Mouse (Mus musculus): Measurements from ENCODE around the gene B230118H07Rik. TPM values are rescaled to one million over a fixed set of nuclear protein-coding genes. Genes with fewer than 3 reads are reported as not detected.

Gene B230118H07Rik
- total RNA-seq (2021) = 10 to 100 TPM; 30.7 to 33.0 TPM

- no peak for DNase-seq (ENCODE audit: extremely low spot score in 1 of 2, low spot score in 1 of 2)
Observed at GRCm38 (mm10) chr2:101649114-101649671, at the start of gene B230118H07Rik, which contains the start of gene Rag1. TSS of gene B230118H07Rik (minus strand) at chr2:101649532. TSS of gene Rag1 (minus strand) at chr2:101649501.

GRCm38 (mm10) chr2:101695584-101695983 is 46.3 kb upstream of the B230118H07Rik start:
- no peak for DNase-seq (ENCODE audit: extremely low spot score in 1 of 2, low spot score in 1 of 2)

- DNase-seq (ENCODE audit: extremely low spot score in 1 of 2, low spot score in 1 of 2) = no peak
Observed at GRCm38 (mm10) chr2:101693577-101694215, 44.4 kb upstream of the B230118H07Rik start.

GRCm38 (mm10) chr2:101693043-101693442 is 43.7 kb upstream of the B230118H07Rik start:
- DNase-seq (ENCODE audit: extremely low spot score in 1 of 2, low spot score in 1 of 2) = no peak

- DNase-seq (ENCODE audit: extremely low spot score in 1 of 2, low spot score in 1 of 2) = no peak
Observed at GRCm38 (mm10) chr2:101690252-101690827, 41.0 kb upstream of the B230118H07Rik start.

GRCm38 (mm10) chr2:101688011-101688410 is 38.7 kb upstream of the B230118H07Rik start:
- DNase-seq (ENCODE audit: extremely low spot score in 1 of 2, low spot score in 1 of 2) = no peak

GRCm38 (mm10) chr2:101684421-101684820 is 35.1 kb upstream of the B230118H07Rik start:
- no peak for DNase-seq (ENCODE audit: extremely low spot score in 1 of 2, low spot score in 1 of 2)

GRCm38 (mm10) chr2:101679164-101679784 is 29.9 kb upstream of the B230118H07Rik start:
- no peak for DNase-seq (ENCODE audit: extremely low spot score in 1 of 2, low spot score in 1 of 2)

- peak; percentile 69 to 81 for DNase-seq (ENCODE audit: extremely low spot score in 1 of 2, low spot score in 1 of 2)
Observed at GRCm38 (mm10) chr2:101678236-101679021, 29.1 kb upstream of the B230118H07Rik start, which contains the start of gene Traf6. TSS of gene Traf6 (plus strand) at chr2:101678429.

GRCm38 (mm10) chr2:101673547-101673946 is 24.2 kb upstream of the B230118H07Rik start:
- no peak for DNase-seq (ENCODE audit: extremely low spot score in 1 of 2, low spot score in 1 of 2)

- no peak for DNase-seq (ENCODE audit: extremely low spot score in 1 of 2, low spot score in 1 of 2)
Observed at GRCm38 (mm10) chr2:101668751-101669150, 19.4 kb upstream of the B230118H07Rik start.

GRCm38 (mm10) chr2:101665703-101666092 is 16.4 kb upstream of the B230118H07Rik start:
- no peak for DNase-seq (ENCODE audit: extremely low spot score in 1 of 2, low spot score in 1 of 2)

GRCm38 (mm10) chr2:101665058-101665702 is 15.8 kb upstream of the B230118H07Rik start:
- peak; percentile 41 to 72 for DNase-seq (ENCODE audit: extremely low spot score in 1 of 2, low spot score in 1 of 2)

- no peak for DNase-seq (ENCODE audit: extremely low spot score in 1 of 2, low spot score in 1 of 2)
Observed at GRCm38 (mm10) chr2:101660536-101660935, 11.2 kb upstream of the B230118H07Rik start.

GRCm38 (mm10) chr2:101652921-101653597 is 3.7 kb upstream of the B230118H07Rik start:
- peak; percentile 62 to 95 for DNase-seq (ENCODE audit: extremely low spot score in 1 of 2, low spot score in 1 of 2)

- peak in 1 of 2 experiments; percentile 17 for DNase-seq (ENCODE audit: extremely low spot score in 1 of 2, low spot score in 1 of 2)
Observed at GRCm38 (mm10) chr2:101652204-101652920, 3.0 kb upstream of the B230118H07Rik start.

- DNase-seq (ENCODE audit: extremely low spot score in 1 of 2, low spot score in 1 of 2) = no peak
Observed at GRCm38 (mm10) chr2:101650446-101650845, 1.1 kb upstream of the B230118H07Rik start.

GRCm38 (mm10) chr2:101648361-101648760 is 971 bp downstream of the B230118H07Rik start:
- no peak for DNase-seq (ENCODE audit: extremely low spot score in 1 of 2, low spot score in 1 of 2)

GRCm38 (mm10) chr2:101645841-101646240 is 3.5 kb downstream of the B230118H07Rik start:
- DNase-seq (ENCODE audit: extremely low spot score in 1 of 2, low spot score in 1 of 2) = no peak

Data from layer of hippocampus, postnatal 25 days (tissue).